Mouse (Mus musculus): Measurements from ENCODE around the gene Crocc2. TPM values are rescaled to one million over a fixed set of nuclear protein-coding genes. Genes with fewer than 3 reads are reported as not detected.

The Crocc2 gene
- polyA plus RNA-seq, 1 experiment = not detected

DNA sequence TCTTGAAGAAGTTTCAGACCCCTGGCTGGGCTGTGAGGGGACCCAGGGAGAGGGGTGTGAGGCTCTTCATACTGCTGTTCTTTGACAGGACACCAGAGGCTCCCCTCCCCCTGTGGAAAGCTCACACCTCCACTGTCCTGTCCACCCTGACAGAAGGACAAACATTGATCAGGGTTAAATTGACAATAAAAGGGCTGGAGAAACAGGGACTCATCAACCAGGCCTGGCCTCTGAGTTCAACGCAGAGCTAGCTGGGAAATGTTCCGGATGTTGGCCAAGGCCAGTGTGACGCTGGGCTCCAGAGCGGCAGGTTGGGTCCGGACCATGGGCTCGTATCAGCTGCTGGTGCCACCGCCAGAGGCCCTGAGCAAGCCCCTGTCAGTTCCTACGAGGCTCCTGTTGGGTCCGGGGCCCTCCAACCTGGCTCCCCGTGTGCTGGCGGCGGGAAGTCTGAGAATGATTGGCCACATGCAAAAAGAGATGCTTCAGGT is 33.4 kb upstream of the Crocc2 start, which contains the start of gene Agxt:
TSS of gene Agxt (plus strand) at position 205 of the 491 bp plus-strand sequence.
- H3K4me3 ChIP-seq (ENCODE audit: insufficient read depth, low read length) = no peak within 1 kb of the TSS
- H3K27ac ChIP-seq (ENCODE audit: insufficient read depth, low read depth, low read length) = no peak within 1 kb of the TSS
- TF ChIP-seq POLR2A (IDR thresholded peaks at IDR 0.05; ENCODE audit: borderline replicate concordance, low read depth, low read length) = no peak
- no peak for TF ChIP-seq CTCF (IDR thresholded peaks at IDR 0.05; ENCODE audit: low read depth, low read length)
- no peaks in the 10 kb centered on the region for H3K4me1 ChIP-seq (ENCODE audit: control insufficient read depth, insufficient read depth, low read length)

DNA sequence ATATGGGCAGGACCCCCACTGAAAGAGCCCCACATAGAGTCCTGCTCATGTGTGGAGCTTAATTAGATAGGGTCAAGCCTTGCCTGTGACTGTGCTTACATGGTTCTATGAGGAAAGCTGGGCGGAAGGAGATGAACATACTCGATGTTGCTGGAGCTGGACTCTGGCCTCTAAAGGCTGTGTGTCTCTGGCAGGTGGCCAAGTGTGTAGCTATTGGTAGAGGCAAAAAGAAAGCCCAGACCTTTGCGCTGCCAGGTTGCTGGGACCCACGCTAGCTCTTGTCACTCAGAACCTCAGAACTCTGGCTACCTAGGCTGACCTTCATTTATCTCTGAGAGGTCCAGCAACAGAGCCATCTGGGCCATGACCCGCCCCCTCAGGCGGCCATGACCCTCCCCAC is 30.0 kb upstream of the Crocc2 start:
- TF ChIP-seq CTCF (IDR thresholded peaks at IDR 0.05; ENCODE audit: low read depth, low read length) = no peak
- no peak for TF ChIP-seq POLR2A (IDR thresholded peaks at IDR 0.05; ENCODE audit: borderline replicate concordance, low read depth, low read length)
- no peak overlapping the region for H3K27ac ChIP-seq (ENCODE audit: insufficient read depth, low read depth, low read length)
- no peak overlapping the region for H3K4me3 ChIP-seq (ENCODE audit: insufficient read depth, low read length)
- H3K4me1 ChIP-seq (ENCODE audit: control insufficient read depth, insufficient read depth, low read length) = no peaks in the 10 kb centered on the region

DNA sequence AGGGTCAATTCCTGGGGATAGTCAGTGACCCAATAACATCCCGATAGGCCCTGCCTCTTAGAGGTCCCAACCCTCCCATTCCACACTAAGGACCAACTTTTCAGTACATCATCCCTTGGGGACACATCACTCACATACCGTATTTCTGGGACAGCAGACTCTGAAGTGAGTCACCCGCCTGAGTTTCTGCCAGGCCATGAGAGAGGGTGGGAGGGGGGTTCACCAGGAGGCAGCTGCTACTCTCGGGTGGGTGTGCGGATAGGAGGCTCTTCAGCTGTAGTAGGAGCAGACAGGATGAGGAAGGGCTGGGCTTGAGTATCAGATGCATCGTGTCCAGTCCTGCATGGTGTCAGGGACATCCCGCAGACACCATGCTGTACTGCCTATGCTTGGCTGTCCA is 28.8 kb upstream of the Crocc2 start:
- Histone ChIP-seq H3K4me3 (ENCODE audit: insufficient read depth, low read length) (no peak overlapping the region), H3K4me1 (ENCODE audit: control insufficient read depth, insufficient read depth, low read length) (no peaks in the 10 kb centered on the region), H3K27ac (ENCODE audit: insufficient read depth, low read depth, low read length) (no peak overlapping the region)
- no peak for TF ChIP-seq POLR2A (IDR thresholded peaks at IDR 0.05; ENCODE audit: borderline replicate concordance, low read depth, low read length)

DNA sequence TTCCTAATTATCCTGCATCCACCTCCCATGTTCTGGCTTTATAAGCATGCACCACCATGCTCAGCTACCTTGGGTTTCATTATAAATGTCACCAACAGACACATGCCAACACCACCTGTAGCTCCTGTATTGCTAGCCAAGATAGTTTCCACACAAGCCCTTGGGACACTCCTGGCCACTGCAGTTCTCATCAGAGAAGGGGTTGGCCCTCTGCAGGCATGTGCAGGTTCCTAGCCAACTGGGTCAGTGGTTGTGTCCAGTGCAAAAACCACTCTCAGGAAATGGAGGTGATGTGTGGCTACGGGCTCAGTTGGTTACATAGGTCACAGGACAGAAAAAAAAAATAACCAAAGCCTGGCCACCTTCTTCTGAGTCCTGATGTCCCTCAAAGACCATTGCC is 25.7 kb upstream of the Crocc2 start:
- no peak overlapping the region for H3K4me3 ChIP-seq (ENCODE audit: insufficient read depth, low read length)
- H3K4me1 ChIP-seq (ENCODE audit: control insufficient read depth, insufficient read depth, low read length) = no peaks in the 10 kb centered on the region
- H3K27ac ChIP-seq (ENCODE audit: insufficient read depth, low read depth, low read length) = no peak overlapping the region
- no peak for TF ChIP-seq POLR2A (IDR thresholded peaks at IDR 0.05; ENCODE audit: borderline replicate concordance, low read depth, low read length)
- TF ChIP-seq CTCF (IDR thresholded peaks at IDR 0.05; ENCODE audit: low read depth, low read length) = no peak

GRCm38 (mm10) chr1:93144176-93144575 is 24.3 kb upstream of the Crocc2 start:
- H3K4me3 ChIP-seq (ENCODE audit: insufficient read depth, low read length) = no peak overlapping the region
- no peak overlapping the region for H3K27ac ChIP-seq (ENCODE audit: insufficient read depth, low read depth, low read length)
- no peak for TF ChIP-seq POLR2A (IDR thresholded peaks at IDR 0.05; ENCODE audit: borderline replicate concordance, low read depth, low read length)
- no peaks in the 10 kb centered on the region for H3K4me1 ChIP-seq (ENCODE audit: control insufficient read depth, insufficient read depth, low read length)

DNA sequence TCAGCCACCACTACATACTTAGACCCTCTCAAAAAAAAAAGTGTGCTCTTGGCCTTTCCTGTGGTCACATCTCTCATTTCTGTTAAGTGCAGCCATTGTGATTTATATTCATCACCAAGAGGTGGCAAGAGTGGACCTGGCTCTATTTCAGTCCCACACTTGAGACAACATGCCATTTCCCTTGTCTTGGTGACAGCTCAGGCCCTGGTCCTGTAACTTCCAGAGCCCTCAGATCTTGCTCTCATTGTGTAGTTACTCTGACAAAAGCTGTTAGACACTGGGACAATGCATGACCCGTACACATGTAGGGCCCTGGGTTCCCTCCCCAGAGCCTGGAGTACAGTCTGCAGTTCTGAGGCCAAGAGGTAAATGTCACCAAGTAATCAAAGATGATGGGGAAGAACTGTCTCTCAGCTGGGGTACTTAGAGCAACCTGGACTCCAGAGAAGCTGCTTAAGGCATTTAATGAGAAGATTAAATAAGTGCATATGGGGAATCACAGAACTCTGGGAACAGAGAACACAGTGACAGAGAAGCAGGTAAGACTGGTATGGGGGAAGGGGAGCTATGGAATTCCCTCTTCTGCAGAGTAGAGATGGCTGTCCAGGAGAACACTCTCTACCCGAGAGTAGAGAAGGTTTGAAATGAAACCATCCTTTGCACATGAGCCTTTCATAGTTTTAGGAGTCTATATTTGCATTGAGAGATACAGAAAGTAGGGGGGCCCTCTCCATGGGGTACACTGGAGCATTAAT is 17.4 kb upstream of the Crocc2 start:
- Histone ChIP-seq H3K27ac (ENCODE audit: insufficient read depth, low read depth, low read length) (no peak overlapping the region), H3K4me3 (ENCODE audit: insufficient read depth, low read length) (no peak overlapping the region), H3K4me1 (ENCODE audit: control insufficient read depth, insufficient read depth, low read length) (no peaks in the 10 kb centered on the region)
- TF ChIP-seq CTCF (IDR thresholded peaks at IDR 0.05; ENCODE audit: low read depth, low read length) = no peak
- no peak for TF ChIP-seq POLR2A (IDR thresholded peaks at IDR 0.05; ENCODE audit: borderline replicate concordance, low read depth, low read length)

- no peak overlapping the region for H3K27ac ChIP-seq (ENCODE audit: insufficient read depth, low read depth, low read length)
- no peaks in the 10 kb centered on the region for H3K4me1 ChIP-seq (ENCODE audit: control insufficient read depth, insufficient read depth, low read length)
- H3K4me3 ChIP-seq (ENCODE audit: insufficient read depth, low read length) = no peak overlapping the region
- TF ChIP-seq CTCF (IDR thresholded peaks at IDR 0.05; ENCODE audit: low read depth, low read length) (no peak), POLR2A (IDR thresholded peaks at IDR 0.05; ENCODE audit: borderline replicate concordance, low read depth, low read length) (no peak)
Observed at GRCm38 (mm10) chr1:93157566-93157965, 11.0 kb upstream of the Crocc2 start.

DNA sequence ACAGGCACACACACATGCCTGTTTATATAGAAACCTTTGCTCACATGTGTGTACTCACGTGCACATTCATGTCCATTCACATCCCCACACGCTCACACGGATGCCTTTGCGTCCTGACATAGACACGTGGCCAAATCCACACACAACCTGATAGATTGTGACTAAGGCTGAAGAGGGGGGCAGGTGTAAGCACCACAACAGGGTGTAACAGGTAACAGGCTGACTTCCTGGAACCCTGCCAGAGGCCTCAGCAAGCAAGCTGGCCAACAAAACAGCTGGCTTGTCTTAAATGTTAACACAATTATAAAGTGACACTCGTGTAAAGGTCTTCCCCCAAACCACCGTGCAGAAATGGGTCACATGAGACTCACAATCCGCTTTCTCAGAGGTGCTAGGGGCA is 9.6 kb upstream of the Crocc2 start:
- Histone ChIP-seq H3K27ac (ENCODE audit: insufficient read depth, low read depth, low read length) (no peak overlapping the region), H3K4me3 (ENCODE audit: insufficient read depth, low read length) (no peak overlapping the region), H3K4me1 (ENCODE audit: control insufficient read depth, insufficient read depth, low read length) (no peaks in the 10 kb centered on the region)
- TF ChIP-seq POLR2A (IDR thresholded peaks at IDR 0.05; ENCODE audit: borderline replicate concordance, low read depth, low read length) = no peak
- no peak for TF ChIP-seq CTCF (IDR thresholded peaks at IDR 0.05; ENCODE audit: low read depth, low read length)

DNA sequence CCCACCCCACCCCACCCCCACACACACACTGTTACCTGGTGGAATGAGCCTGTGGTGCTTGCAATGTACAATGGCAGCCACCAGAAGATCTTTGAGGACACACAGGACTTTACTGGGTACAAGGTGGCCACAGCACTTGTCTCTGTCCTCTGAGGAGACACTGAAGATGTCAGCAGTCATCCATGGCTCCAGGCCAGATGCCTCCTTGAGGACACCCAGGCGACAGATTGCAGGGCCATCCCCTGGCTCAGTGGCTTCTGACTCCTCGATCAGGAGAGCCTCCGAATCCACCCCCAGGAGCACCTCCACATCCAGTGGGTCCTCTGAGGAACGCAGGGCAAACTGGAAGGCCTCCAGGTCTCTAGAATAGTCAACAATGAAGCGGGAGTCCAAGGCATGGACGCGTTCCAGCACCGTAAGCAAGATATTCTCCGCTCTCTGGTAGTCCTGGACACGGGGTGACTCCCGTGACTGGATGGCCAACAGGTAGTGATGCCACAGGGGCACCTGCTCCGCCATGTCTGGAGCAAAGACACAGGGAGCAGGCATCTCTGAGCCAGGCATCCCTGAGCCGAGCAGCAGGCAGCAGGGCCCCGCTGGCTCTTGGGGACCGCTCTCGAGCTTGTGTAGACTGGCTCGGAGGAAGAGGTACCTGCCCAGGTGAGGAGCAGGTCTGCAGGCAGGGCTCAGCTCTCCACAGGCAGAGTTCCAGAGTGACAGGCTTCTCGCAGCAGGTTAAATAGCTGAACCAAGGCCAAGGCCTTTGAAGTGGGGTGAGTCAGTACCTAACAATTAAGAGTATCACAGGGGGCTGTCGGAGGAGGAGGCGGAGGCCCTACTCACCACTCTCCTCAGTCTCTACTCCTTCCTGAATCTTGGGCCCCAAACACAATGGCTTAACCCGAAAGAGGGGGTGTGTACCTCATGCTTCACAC is 8.7 kb upstream of the Crocc2 start:
- no peak for TF ChIP-seq CTCF (IDR thresholded peaks at IDR 0.05; ENCODE audit: low read depth, low read length)
- no peak for TF ChIP-seq POLR2A (IDR thresholded peaks at IDR 0.05; ENCODE audit: borderline replicate concordance, low read depth, low read length)
- H3K4me1 ChIP-seq (ENCODE audit: control insufficient read depth, insufficient read depth, low read length) = no peaks in the 10 kb centered on the region
- no peak overlapping the region for H3K27ac ChIP-seq (ENCODE audit: insufficient read depth, low read depth, low read length)
- no peak overlapping the region for H3K4me3 ChIP-seq (ENCODE audit: insufficient read depth, low read length)
